Comparison of ENCODE assay signal across 25 mouse cellular contexts in genomic region chr10:76828936-76829335, GRCm38 (mm10).
DNase-seq lines count a peak whose midpoint lies in the region; ATAC-seq and TF ChIP-seq lines count a peak whose summit lies in the region.
"Had no signal": no experiment of that assay in that cellular context is flagged by ENCODE, and none has a peak within 500 bp of the region (broad histone marks: within the 10 kb centered on the region; RNA-seq: fewer than 3 reads in every experiment).

No protein-coding gene starts in this region.

- TF ChIP-seq POLR2A in cerebellum, adult 2 months (IDR thresholded peaks at IDR 0.05; ENCODE audit: borderline replicate concordance, insufficient read depth, low read length): no peak

- H3K36me3 ChIP-seq in kidney, postnatal 0 days (ENCODE audit: insufficient read depth, low read length): no peaks in the 10 kb centered on the region
- H3K36me3 ChIP-seq in midbrain, postnatal 0 days (ENCODE audit: insufficient read depth, low read length): no peaks in the 10 kb centered on the region
- no peaks in the 10 kb centered on the region for H3K36me3 ChIP-seq in midbrain, embryonic 13.5 days
- H3K36me3 ChIP-seq: forebrain, embryonic 12.5 days; hindbrain, embryonic 15.5 days; limb, embryonic 12.5 days; liver, embryonic 13.5 days; stomach, embryonic 15.5 days had no signal

- DNase-seq in cerebellum, adult 2 months: no peak
- no peak for DNase-seq in cerebellum, adult 9-10 months
- DNase-seq in kidney, postnatal 0 days (ENCODE audit: low spot score): no peak
- no peak for DNase-seq in kidney, adult 11 months
- DNase-seq in midbrain, postnatal 0 days (ENCODE audit: low spot score): no peak
- DNase-seq in urinary bladder, adult 2 months (ENCODE audit: low spot score): no peak
- DNase-seq in testis, postnatal 14 days (ENCODE audit: low spot score): no peak
- DNase-seq: cerebellum, adult 11 months; cerebellum, postnatal 14 days; gastrocnemius, postnatal 36 days; kidney, adult 2 months; kidney, postnatal 10 days; liver, embryonic 13.5 days; right cerebral cortex, postnatal 4 days; thymus, adult 2 months; thymus, postnatal 4 days had no signal

- no peaks in the 10 kb centered on the region for H3K27me3 ChIP-seq in cerebellum, adult 2 months (ENCODE audit: control insufficient read depth, insufficient read depth, low read length)
- no peaks in the 10 kb centered on the region for H3K27me3 ChIP-seq in kidney, postnatal 0 days (ENCODE audit: insufficient read depth, low read length)
- no peaks in the 10 kb centered on the region for H3K27me3 ChIP-seq in midbrain, postnatal 0 days (ENCODE audit: insufficient read depth, low read length)
- no peaks in the 10 kb centered on the region for H3K27me3 ChIP-seq in midbrain, embryonic 13.5 days
- H3K27me3 ChIP-seq: embryonic facial prominence, embryonic 12.5 days; forebrain, embryonic 12.5 days; hindbrain, embryonic 15.5 days; limb, embryonic 12.5 days; liver, embryonic 13.5 days; stomach, embryonic 15.5 days had no signal

- 0 out of 2 replicates have a peak, but pooled peaks have one; percentile 4 for TF ChIP-seq CTCF in cerebellum, adult 2 months (IDR thresholded peaks at IDR 0.05; ENCODE audit: borderline replicate concordance, insufficient read depth, low read depth, low read length)
- 0 out of 2 replicates have a peak, but pooled peaks have one; percentile 29 for TF ChIP-seq CTCF in kidney, postnatal 0 days (IDR thresholded peaks at IDR 0.05; ENCODE audit: low read depth)
- peak; percentile 32 for TF ChIP-seq CTCF in midbrain, postnatal 0 days (IDR thresholded peaks at IDR 0.05)

- H3K4me2 ChIP-seq in kidney, postnatal 0 days (ENCODE audit: low read length): no peak overlapping the region
- H3K4me2 ChIP-seq in midbrain, postnatal 0 days (ENCODE audit: low read depth, low read length, poor library complexity, severe bottlenecking): no peak overlapping the region
- H3K4me2 ChIP-seq in midbrain, embryonic 13.5 days (replicated peaks): no peak overlapping the region
- H3K4me2 ChIP-seq: embryonic facial prominence, embryonic 12.5 days; forebrain, embryonic 12.5 days; hindbrain, embryonic 15.5 days; limb, embryonic 12.5 days; liver, embryonic 13.5 days; stomach, embryonic 15.5 days had no signal

- H3K4me1 ChIP-seq in cerebellum, adult 2 months (ENCODE audit: control insufficient read depth, insufficient read depth, low read length): no peaks in the 10 kb centered on the region
- H3K4me1 ChIP-seq in kidney, postnatal 0 days (replicated peaks; ENCODE audit: insufficient read depth, low read length): no peaks in the 10 kb centered on the region
- no peaks in the 10 kb centered on the region for H3K4me1 ChIP-seq in midbrain, postnatal 0 days (ENCODE audit: insufficient read depth, low read length)
- 0 out of 2 replicates have a peak, but pooled peaks cover 3% of the 10 kb centered on the region for H3K4me1 ChIP-seq in midbrain, embryonic 13.5 days (replicated peaks)
- H3K4me1 ChIP-seq: embryonic facial prominence, embryonic 12.5 days; hindbrain, embryonic 15.5 days; limb, embryonic 12.5 days; liver, embryonic 13.5 days; stomach, embryonic 15.5 days had no signal

- no peaks in the 10 kb centered on the region for H3K9me3 ChIP-seq in kidney, postnatal 0 days (replicated peaks; ENCODE audit: low read length)
- H3K9me3 ChIP-seq in midbrain, postnatal 0 days (ENCODE audit: low read length): no peaks in the 10 kb centered on the region
- H3K9me3 ChIP-seq in midbrain, embryonic 13.5 days: no peaks in the 10 kb centered on the region
- H3K9me3 ChIP-seq: embryonic facial prominence, embryonic 12.5 days; hindbrain, embryonic 15.5 days; liver, embryonic 13.5 days; stomach, embryonic 15.5 days had no signal

- no peak overlapping the region for H3K9ac ChIP-seq in kidney, postnatal 0 days (ENCODE audit: low read depth, low read length)
- H3K9ac ChIP-seq in midbrain, postnatal 0 days (replicated peaks; ENCODE audit: low read length, poor library complexity, severe bottlenecking): no peak overlapping the region
- H3K9ac ChIP-seq in midbrain, embryonic 13.5 days (replicated peaks): no peak overlapping the region
- H3K9ac ChIP-seq: embryonic facial prominence, embryonic 12.5 days; forebrain, embryonic 12.5 days; hindbrain, embryonic 15.5 days; limb, embryonic 12.5 days; liver, embryonic 13.5 days; stomach, embryonic 15.5 days had no signal

- no peak overlapping the region for H3K27ac ChIP-seq in cerebellum, adult 2 months (ENCODE audit: insufficient read depth, low read length)
- H3K27ac ChIP-seq in kidney, postnatal 0 days: no peak overlapping the region
- no peak overlapping the region for H3K27ac ChIP-seq in midbrain, postnatal 0 days (ENCODE audit: low read depth, low read length)
- H3K27ac ChIP-seq in midbrain, embryonic 13.5 days: no peak overlapping the region
- H3K27ac ChIP-seq: embryonic facial prominence, embryonic 12.5 days; forebrain, embryonic 12.5 days; hindbrain, embryonic 15.5 days; limb, embryonic 12.5 days; liver, embryonic 13.5 days; macrophage; stomach, embryonic 15.5 days had no signal

- no peak for ATAC-seq in kidney, postnatal 0 days (replicated peaks; ENCODE audit: low FRiP score, low read depth)
- no peak for ATAC-seq in midbrain, postnatal 0 days (ENCODE audit: low FRiP score)
- no peak for ATAC-seq in midbrain, embryonic 13.5 days
- ATAC-seq: lung, postnatal 0 days; midbrain, embryonic 16.5 days had no signal

- H3K4me3 ChIP-seq in cerebellum, adult 2 months (replicated peaks; ENCODE audit: insufficient read depth, low read depth, low read length): no peak overlapping the region
- H3K4me3 ChIP-seq in kidney, postnatal 0 days (replicated peaks; ENCODE audit: low read depth, low read length): no peak overlapping the region
- no peak overlapping the region for H3K4me3 ChIP-seq in midbrain, postnatal 0 days (ENCODE audit: low read depth, low read length)
- no peak overlapping the region for H3K4me3 ChIP-seq in midbrain, embryonic 13.5 days (replicated peaks)
- H3K4me3 ChIP-seq: embryonic facial prominence, embryonic 12.5 days; forebrain, embryonic 12.5 days; hindbrain, embryonic 15.5 days; limb, embryonic 12.5 days; liver, embryonic 13.5 days; stomach, embryonic 15.5 days had no signal

- 99% methylated on average over 4 of the region's 4 CpGs for WGBS in cerebellum, adult 2 months
- WGBS in kidney, postnatal 0 days: 93% methylated on average over 4 of the region's 4 CpGs
- WGBS in midbrain, postnatal 0 days: 97% methylated on average over 4 of the region's 4 CpGs
- WGBS in midbrain, embryonic 13.5 days: 98% methylated on average over 4 of the region's 4 CpGs
